Mouse (Mus musculus) urinary bladder, postnatal 25 days (tissue): ENCODE data around the gene Fam110a.
A peak's percentile ranks its signal among the peaks of the same experiment; 100 is the strongest.

ENCODE experiments used
- DNase-seq: peaks from one replicate; pipeline ENCODE4 v3.0.0; 2022; ENCODE audit warnings: low spot score

Fam110a gene

DNA sequence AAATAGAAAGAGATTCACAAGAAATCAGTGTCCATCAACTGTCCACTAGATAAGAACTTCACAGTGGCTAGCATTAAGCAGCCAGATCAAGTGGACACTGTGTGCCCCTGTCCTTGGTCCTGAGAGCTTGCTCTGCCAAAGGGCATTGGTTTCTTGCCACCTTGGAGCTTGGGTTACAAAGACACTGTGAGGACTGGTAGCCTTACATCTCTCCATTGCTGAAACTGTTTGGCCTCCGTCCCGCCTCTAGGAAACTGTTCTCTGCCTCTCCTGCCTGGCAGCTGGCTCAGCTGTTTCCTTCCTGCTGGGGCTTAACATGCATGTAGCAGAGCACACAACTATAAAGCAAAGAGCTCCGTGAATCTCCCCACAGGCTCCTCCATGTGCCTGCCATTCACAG lies 42.1 kb downstream of the Fam110a start:
- DNase-seq: peak; percentile 23

DNA sequence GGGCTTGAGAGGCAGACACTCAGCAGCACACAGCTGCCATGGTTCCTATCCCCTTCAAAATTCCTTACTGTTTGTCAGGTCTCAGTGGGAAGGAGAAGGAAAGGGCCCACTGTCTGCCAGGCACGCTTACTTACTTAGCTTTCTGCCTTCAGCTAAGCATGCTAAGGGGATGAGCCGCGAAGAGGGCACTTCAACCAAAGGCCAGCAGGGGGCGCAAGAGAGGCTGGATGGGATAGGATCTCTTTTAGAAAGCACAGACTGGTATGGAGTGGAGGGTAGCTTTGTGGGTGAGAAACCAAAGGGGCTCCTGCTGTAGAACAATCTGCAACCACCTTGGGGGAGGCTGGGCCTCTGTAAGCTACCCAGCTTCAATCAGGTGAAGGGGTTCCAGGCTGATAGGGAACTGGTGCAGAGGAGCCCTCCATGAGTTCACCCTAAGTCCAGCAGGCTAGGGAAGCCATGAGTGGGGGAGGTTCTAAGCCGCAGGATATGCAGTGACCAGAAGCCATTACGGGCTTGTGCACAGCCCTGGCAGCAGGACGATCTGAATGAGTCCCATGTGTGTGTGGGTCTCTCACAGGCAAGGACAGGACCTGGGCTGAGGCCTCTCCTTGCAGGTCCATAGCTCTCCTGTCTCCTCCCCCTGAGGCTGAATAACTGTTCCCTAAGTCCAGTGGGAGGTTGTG lies 49.5 kb downstream of the Fam110a start:
- DNase-seq: peak; percentile 84

DNA sequence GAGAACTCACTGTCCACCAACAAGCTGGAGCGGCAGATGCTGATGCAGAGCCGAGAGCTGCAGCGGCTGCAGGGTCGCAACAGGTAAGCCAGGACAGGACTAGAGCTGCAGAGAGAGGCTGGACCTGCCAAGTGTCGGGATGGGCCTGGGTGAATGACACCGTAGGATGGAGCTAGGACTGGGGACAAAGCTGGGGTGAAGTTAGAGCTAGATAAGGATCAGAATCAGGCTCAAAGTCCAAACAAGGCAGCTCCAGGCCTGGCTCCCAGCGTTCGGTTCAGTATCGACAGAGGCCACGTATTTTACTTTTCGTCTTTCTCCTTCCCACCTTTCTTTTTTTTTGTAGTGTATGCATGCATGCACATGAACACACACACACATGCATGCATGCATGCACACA lies 52.9 kb downstream of the Fam110a start:
- no peak for DNase-seq

DNA sequence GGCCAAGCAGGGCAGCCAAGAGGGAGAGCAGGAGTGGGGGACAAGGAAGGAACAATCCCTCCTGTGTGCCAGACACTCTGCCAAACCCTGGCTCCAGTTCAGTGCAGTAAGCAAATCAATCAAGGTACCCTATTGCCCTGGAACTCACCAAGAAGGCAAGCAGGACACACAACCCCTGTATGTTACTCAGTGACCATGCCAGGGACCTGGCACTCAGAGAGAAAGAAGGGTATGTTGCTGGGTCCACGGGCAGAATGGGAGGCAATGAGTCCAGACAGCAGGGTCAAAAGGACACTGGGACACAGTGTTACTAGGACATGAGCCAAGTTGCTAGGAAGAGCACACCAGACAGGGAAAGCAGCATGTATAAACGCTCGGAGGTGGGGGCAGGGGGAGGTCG lies 54.3 kb downstream of the Fam110a start:
- DNase-seq: no peak

DNA sequence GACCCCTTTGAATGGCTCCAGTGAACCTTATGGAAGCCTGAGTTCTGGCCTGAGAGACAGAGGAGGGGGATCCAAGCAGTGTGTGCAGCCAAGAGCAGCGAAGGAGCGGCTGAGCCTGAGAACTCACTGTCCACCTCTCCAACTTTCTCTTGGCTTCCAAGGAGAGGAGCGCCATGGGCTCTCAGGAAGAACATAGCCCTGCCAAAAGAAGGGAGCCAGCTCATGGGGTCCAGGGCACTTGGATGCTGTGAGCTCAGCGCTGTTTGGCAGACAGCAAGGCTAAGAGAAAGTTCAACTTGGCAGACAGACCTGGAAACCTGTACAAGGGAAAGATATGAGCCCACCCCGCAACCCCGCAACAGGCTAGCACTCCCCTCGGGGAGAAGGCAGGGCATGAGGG lies 55.7 kb downstream of the Fam110a start:
- no peak for DNase-seq

DNA sequence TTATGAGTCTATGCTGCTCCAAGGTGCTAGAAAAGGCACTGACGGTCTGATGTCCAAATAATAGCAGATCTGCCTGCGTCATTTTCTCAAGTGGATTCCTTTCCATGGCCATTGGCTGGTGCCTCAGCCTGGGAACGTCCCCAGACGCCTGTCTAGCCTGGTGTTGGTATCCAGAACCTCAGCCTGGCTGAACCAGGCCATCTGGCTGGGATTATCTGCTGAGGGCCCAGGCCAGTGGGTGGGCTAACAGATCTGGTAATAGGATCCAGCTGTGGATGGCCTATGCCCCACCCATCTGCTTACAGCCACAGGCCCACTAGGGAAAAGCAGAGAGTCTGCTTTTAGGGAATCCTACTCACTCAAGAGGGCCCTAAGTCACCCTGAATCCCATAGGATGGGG lies 58.4 kb downstream of the Fam110a start:
- DNase-seq: peak; percentile 31

DNA sequence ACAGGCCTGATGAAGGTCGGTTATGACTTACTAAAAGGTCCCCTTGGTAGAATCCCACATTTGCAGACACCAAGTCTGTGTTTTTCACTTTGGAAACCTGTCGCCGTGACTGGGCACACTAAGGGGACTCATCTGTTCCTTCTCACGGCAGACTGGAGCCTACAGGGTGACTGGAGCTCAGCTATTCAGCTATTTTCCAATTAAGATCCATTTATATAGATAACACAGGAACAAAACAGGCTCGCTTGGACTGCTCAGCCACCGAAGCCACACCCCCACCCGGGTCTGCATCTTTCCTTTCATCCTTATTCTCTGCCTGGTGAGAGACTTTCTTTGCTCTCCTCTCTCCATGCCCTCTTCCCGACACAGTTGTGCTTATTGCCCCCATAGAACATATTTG lies 59.0 kb downstream of the Fam110a start:
- DNase-seq: no peak
